Mouse (Mus musculus) limb, embryonic 14.5 days (tissue): ENCODE results near the gene Larp4b. TPM values are rescaled to one million over a fixed set of nuclear protein-coding genes. Genes with fewer than 3 reads are reported as not detected.

Experiments
- ATAC-seq: fragments of 200-750 bp; cut with Nextera tagmentation; 2 replicates; pipeline ENCODE4 v1.8.0; 2017; ENCODE audit warnings: low read depth, moderate number of reproducible peaks, moderate TSS enrichment; ENCODE audit not compliant: low FRiP score
- DNase-seq: peaks from one replicate; pipeline ENCODE4 v3.0.0-alpha.2; 2015; ENCODE audit warnings: low spot score
- H3K27ac ChIP-seq: fragments of 300-500 bp; sonication (generic); replicated peaks from 2 replicates; pipeline ENCODE4 v1.5.1; 2014; ENCODE audit warnings: low read depth, mild to moderate bottlenecking, low read length, moderate library complexity, mixed read lengths
- H3K27me3 ChIP-seq: fragments of 300-500 bp; sonication (generic); 2 replicates; pipeline ENCODE4 v1.6.1; 2014; ENCODE audit warnings: low read length, mixed read lengths; ENCODE audit not compliant: control insufficient read depth, insufficient read depth
- H3K36me3 ChIP-seq: fragments of 300-500 bp; sonication (generic); 2 replicates; pipeline ENCODE4 v1.6.1; 2014; ENCODE audit warnings: mild to moderate bottlenecking, low read length, moderate library complexity, mixed read lengths; ENCODE audit not compliant: control insufficient read depth, insufficient read depth
- H3K4me1 ChIP-seq: fragments of 300-500 bp; sonication (generic); 2 replicates; pipeline ENCODE4 v1.6.1; 2014; ENCODE audit warnings: antibody characterized with exemption, low read length, mixed read lengths; ENCODE audit not compliant: control insufficient read depth, insufficient read depth
- H3K4me2 ChIP-seq: fragments of 300-500 bp; sonication (generic); replicated peaks from 2 replicates; pipeline ENCODE4 v1.6.1; 2014; ENCODE audit warnings: low read depth, mild to moderate bottlenecking, low read length, moderate library complexity; ENCODE audit not compliant: severe bottlenecking
- H3K4me3 ChIP-seq: fragments of 300-500 bp; sonication (generic); replicated peaks from 2 replicates; pipeline ENCODE4 v1.5.1; 2014; ENCODE audit warnings: low read length
- H3K9ac ChIP-seq: fragments of 300-500 bp; sonication (generic); 2 replicates; pipeline ENCODE4 v1.6.1; 2014; ENCODE audit warnings: mild to moderate bottlenecking, low read depth, low read length, moderate library complexity; ENCODE audit not compliant: severe bottlenecking
- H3K9me3 ChIP-seq: fragments of 300-500 bp; sonication (generic); 2 replicates; pipeline ENCODE4 v1.6.1; 2016; ENCODE audit warnings: low read length; ENCODE audit not compliant: control insufficient read depth
- POLR2A ChIP-seq: fragments of 200-500 bp; IDR thresholded peaks from 2 replicates; pipeline ENCODE4 v1.8.0; 2012; ENCODE audit warnings: inconsistent platforms, mild to moderate bottlenecking, moderate library complexity, borderline replicate concordance; ENCODE audit not compliant: insufficient read depth, insufficient read length; ENCODE audit errors: extremely low read depth
- WGBS: fragments of 180-500 bp; shearing (Covaris S2); extraction: QIAGEN DNeasy Blood & Tissue Kit; methylation state at CpG from one replicate; pipeline ENCODE4 v1.1.7; 2014; 5-methylcytosine and 5-hydroxymethylcytosine counted together
- polyA plus RNA-seq, 2 experiments: library from polyadenylated mRNA; depleted of rRNA in 1 of 2; stranded (reverse) in 1 of 2; unstranded in 1 of 2; fragments of >200 nt; fragmentation: Nextera tagmentation in 1 of 2; extraction: Ambion mirVana in 1 of 2; gene quantifications; 2 replicates each; pipeline versions ENCODE4 v1.2.1 to v1.2.3; 2012 to 2014

Gene Larp4b
- polyA plus RNA-seq, 2 experiments = 23.9 to 40.0 TPM

DNA sequence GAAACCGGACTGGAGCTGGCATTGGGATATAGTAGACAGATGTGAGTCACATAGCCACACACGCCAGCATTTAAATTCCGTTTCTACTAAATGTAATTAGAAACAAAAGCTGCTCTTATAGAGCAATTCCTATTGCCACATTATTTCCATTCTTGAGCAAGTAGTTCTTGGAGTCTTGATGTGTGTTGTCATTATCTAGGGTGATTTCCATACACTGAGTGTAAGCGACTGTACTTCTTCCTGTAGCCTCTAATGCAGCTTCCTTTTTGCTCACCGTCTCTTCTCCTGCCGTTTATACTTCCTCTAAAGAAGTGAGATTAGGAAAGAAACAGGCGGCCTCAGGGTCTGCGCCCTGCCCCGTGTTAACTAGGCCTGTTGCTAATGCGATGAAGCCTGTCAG lies 65.6 kb downstream of the Larp4b start:
- ATAC-seq (no peak), DNase-seq (no peak)
- no peaks in the 10 kb centered on the region for H3K9me3 ChIP-seq
- TF ChIP-seq POLR2A = no peak
- 86% methylated on average over 10 of the region's 10 CpGs for WGBS
- no peaks in the 10 kb centered on the region for H3K4me1 ChIP-seq
- H3K4me2 ChIP-seq = no peak overlapping the region
- H3K4me3 ChIP-seq = no peak overlapping the region
- H3K27ac ChIP-seq = no peak overlapping the region
- H3K9ac ChIP-seq = no peak overlapping the region
- no peaks in the 10 kb centered on the region for H3K27me3 ChIP-seq
- peaks cover 78% of the 10 kb centered on the region for H3K36me3 ChIP-seq

DNA sequence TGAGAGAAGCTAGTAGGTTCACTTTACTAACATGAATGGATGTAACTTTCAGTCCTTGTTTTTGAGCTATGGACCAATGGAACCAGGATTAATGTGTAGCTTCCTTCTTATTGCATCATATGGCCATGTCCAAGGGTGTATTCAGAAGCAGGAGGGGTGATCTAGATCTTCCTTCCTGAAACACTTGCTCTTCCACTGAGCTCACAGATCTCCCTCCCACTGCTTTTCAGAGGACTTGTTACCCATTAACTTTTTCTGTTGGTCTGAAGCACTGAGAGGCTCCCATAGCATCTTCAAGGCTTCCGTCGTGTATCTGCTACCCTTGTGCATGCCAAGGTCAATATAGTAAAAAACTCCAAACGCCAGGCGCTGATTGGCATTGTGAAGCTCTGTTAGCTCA lies 69.2 kb downstream of the Larp4b start:
- Histone ChIP-seq H3K4me1 (no peaks in the 10 kb centered on the region), H3K27ac (no peak overlapping the region), H3K9me3 (no peaks in the 10 kb centered on the region), H3K36me3 (peaks cover 80% of the 10 kb centered on the region), H3K27me3 (no peaks in the 10 kb centered on the region), H3K4me3 (no peak overlapping the region), H3K4me2 (no peak overlapping the region), H3K9ac (no peak overlapping the region)
- TF ChIP-seq POLR2A = no peak
- ATAC-seq (no peak), DNase-seq (no peak)
- 96% methylated on average over 4 of the region's 4 CpGs for WGBS

- Histone ChIP-seq H3K4me2 (no peak overlapping the region), H3K4me1 (no peaks in the 10 kb centered on the region), H3K9me3 (no peaks in the 10 kb centered on the region), H3K27ac (no peak overlapping the region), H3K9ac (no peak overlapping the region), H3K36me3 (peaks cover 75% of the 10 kb centered on the region), H3K27me3 (no peaks in the 10 kb centered on the region), H3K4me3 (no peak overlapping the region)
- DNase-seq = no peak
- no peak for ATAC-seq
- 70% methylated on average over 3 of the region's 3 CpGs for WGBS
- TF ChIP-seq POLR2A = no peak
Measured at GRCm38 (mm10) chr13:9167842-9168241, 74.2 kb downstream of the Larp4b start.

- 91% methylated on average over 6 of the region's 6 CpGs for WGBS
- Histone ChIP-seq H3K9me3 (no peaks in the 10 kb centered on the region), H3K27ac (no peak overlapping the region), H3K9ac (no peak overlapping the region), H3K4me3 (no peak overlapping the region), H3K27me3 (no peaks in the 10 kb centered on the region), H3K4me2 (no peak overlapping the region), H3K36me3 (peaks cover 81% of the 10 kb centered on the region), H3K4me1 (no peaks in the 10 kb centered on the region)
- ATAC-seq = no peak
- TF ChIP-seq POLR2A = no peak
- no peak for DNase-seq
Measured at GRCm38 (mm10) chr13:9169616-9170015, 75.9 kb downstream of the Larp4b start.

- no peak for TF ChIP-seq POLR2A
- Histone ChIP-seq H3K9me3 (no peaks in the 10 kb centered on the region), H3K27ac (no peak overlapping the region), H3K36me3 (peaks cover 83% of the 10 kb centered on the region), H3K9ac (no peak overlapping the region), H3K27me3 (no peaks in the 10 kb centered on the region), H3K4me3 (no peak overlapping the region), H3K4me1 (no peaks in the 10 kb centered on the region), H3K4me2 (no peak overlapping the region)
- DNase-seq = no peak
- WGBS = 90% methylated on average over 16 of the region's 16 CpGs
- no peak for ATAC-seq
Measured at GRCm38 (mm10) chr13:9170726-9171125, 77.0 kb downstream of the Larp4b start.

DNA sequence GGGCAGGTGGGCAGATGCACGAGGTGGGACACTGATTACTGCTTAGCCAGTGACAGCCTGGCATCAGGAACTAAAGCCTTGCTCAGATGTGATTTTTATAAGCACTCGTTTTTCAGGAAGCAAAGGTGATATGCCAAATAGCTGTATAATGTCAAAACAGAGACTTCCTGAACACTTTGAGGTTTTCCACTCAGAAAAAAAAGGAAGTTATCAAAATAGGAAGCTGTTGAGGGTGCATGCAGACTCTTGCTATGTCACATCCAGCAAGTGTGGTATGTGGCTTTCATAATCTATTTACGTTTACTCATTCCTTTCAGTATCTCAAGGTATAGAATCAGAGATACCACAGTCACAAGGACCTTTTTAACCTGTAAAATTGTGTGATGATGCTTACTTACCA lies 79.7 kb downstream of the Larp4b start:
- TF ChIP-seq POLR2A = no peak
- Histone ChIP-seq H3K36me3 (peaks cover 56% of the 10 kb centered on the region), H3K4me1 (no peaks in the 10 kb centered on the region), H3K4me3 (no peak overlapping the region), H3K27me3 (no peaks in the 10 kb centered on the region), H3K27ac (no peak overlapping the region), H3K4me2 (no peak overlapping the region), H3K9ac (no peak overlapping the region), H3K9me3 (no peaks in the 10 kb centered on the region)
- ATAC-seq (no peak), DNase-seq (no peak)
- WGBS = 77% methylated on average over 3 of the region's 3 CpGs
